Mouse (Mus musculus) urinary bladder, postnatal 36 days (tissue): ENCODE data around the gene Bach2.

Experiments
- DNase-seq, 2 experiments: peaks; one replicate each; pipeline ENCODE4 v3.0.0; 2022; ENCODE audit warnings: low spot score in 2 of 2, mixed read lengths in 1 of 2

The Bach2 gene

GRCm38 (mm10) chr4:32328561-32328960 lies 90.0 kb downstream of the Bach2 start:
- no peak for DNase-seq

- DNase-seq: no peak
These were observed 92.1 kb downstream of the Bach2 start for GRCm38 (mm10) chr4:32330584-32331314.

- DNase-seq: no peak
These were observed 93.4 kb downstream of the Bach2 start for GRCm38 (mm10) chr4:32332028-32332427.

GRCm38 (mm10) chr4:32334131-32334530 lies 95.5 kb downstream of the Bach2 start:
- DNase-seq: no peak

DNA sequence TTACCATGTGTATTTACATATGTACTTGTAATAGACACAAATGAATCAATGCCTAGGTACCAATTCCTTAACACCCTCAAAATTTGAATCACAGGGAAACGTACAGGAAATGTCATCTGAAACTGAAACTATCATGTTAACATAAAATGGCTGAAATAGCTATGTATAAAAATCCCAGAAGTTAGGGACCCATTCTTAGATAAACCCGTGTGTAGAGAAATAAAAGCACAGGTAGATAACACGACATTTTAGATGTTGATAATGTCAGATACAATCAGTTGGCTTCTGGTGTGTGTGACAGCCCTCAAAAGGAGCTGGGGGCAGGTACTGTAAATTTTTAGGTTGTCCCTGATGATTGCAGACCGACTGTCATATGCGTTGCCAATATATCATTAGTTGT lies 96.2 kb downstream of the Bach2 start:
- DNase-seq: no peak

DNA sequence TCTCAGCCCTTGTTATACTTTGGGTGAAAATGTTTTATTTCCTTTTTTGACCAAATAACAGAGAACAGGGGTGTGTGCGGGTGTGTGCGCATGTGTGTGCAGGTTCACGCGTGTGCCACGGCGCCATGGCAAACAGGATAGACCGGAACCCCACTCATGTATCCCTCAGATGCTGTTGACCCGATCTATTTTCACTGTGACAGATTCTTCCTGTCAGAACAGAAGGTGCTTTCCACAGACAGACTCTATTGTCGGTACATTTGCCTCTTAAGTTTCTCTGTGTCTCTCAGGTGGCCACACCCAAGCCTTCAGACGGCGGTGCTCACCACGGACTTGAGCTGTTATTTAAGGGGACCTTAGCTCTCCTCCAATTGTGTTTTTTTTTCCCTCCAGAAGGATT lies 97.1 kb downstream of the Bach2 start:
- DNase-seq: no peak

GRCm38 (mm10) chr4:32336642-32337041 lies 98.0 kb downstream of the Bach2 start:
- DNase-seq: no peak

GRCm38 (mm10) chr4:32337638-32338037 lies 99.0 kb downstream of the Bach2 start:
- DNase-seq: peak; percentile 41 to 57

GRCm38 (mm10) chr4:32338451-32338850 lies 99.8 kb downstream of the Bach2 start:
- no peak for DNase-seq

GRCm38 (mm10) chr4:32340844-32341243 lies 102.2 kb downstream of the Bach2 start:
- DNase-seq: no peak

GRCm38 (mm10) chr4:32342269-32342668 lies 103.7 kb downstream of the Bach2 start:
- no peak for DNase-seq

DNA sequence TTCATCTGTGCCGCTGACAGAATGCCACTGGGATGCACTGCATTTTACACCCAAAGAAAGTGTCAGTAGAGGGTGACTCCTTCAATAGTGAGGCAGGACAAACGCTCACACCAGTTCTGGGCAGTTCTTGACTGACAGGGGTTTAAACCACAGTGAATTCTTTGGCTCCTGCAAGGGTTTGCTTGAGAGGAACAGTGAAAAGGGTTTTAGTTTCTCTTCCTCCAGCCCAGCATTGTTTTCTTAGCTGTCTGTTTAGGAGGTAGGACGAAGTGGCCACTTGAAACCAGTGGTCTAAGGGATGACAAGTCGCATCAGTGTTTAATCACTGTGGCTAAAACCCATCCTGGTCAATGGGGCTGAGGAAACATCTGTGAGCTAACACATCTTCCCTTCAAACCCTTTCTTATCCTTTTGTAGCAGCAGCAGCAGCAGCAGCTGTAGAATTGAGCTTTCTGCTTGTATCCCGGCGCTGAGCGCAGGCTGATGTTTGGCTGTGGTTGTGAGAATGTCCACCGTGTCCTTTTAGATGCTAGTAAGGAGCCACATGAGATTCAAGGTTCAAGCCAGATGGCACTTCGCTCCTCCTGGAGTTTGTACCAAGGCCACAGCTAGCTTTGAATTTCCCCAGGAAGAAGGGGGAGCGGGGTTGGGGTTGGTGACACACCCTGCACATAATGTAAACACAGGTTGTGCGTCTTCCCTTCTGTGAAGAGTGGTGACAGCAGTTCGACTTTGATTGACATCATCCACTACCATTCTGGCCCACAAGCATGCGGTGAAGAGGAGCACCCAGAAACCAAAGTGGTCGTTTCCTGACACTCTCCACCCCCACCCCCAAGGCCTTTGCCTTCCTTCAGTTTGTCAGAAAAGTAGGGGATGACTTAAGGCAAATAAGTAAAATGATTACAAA lies 104.9 kb downstream of the Bach2 start:
- no peak for DNase-seq

- DNase-seq: no peak
These were observed 105.7 kb downstream of the Bach2 start for GRCm38 (mm10) chr4:32344276-32344675.

GRCm38 (mm10) chr4:32347202-32347601 lies 108.6 kb downstream of the Bach2 start:
- no peak for DNase-seq

DNA sequence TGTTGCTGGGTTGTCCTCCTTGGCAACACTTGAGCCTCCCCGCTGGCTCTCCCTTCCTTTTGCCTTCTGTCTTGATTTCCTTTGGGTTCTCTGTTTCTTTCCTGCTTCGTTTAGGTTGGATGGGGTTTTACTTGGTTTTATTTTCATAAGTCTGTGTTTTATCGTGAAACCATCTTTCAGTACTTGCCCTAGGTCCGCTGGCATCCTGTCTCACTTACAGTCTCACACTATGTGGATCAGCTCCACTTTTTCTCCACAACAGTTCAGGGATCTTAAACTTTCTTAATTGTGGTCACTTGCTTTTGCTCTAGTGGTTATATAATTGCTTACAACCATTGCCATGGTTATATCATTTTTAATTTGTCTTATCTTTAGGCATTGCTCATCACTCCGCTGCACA lies 109.1 kb downstream of the Bach2 start:
- DNase-seq: no peak

DNA sequence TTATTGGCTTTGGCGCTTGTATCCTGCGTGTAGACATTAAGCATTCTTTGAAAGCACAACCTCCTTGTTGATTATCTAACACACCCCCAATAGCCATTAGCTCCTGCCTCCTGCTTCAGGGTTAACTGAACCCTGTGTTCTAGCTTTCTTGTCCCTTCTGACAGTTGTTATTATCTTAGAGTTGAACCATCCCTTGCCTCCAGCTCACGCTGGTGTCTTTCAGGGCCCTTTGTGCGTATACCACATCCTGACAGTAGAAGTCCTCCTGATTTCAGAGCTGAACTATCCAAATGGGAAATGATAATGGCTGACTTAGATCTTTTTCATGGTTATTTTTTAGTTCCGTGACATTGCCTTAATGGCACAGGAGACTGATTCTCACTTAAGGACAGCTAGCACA lies 110.8 kb downstream of the Bach2 start:
- DNase-seq: no peak

GRCm38 (mm10) chr4:32351236-32351635 lies 112.6 kb downstream of the Bach2 start:
- DNase-seq: no peak

DNA sequence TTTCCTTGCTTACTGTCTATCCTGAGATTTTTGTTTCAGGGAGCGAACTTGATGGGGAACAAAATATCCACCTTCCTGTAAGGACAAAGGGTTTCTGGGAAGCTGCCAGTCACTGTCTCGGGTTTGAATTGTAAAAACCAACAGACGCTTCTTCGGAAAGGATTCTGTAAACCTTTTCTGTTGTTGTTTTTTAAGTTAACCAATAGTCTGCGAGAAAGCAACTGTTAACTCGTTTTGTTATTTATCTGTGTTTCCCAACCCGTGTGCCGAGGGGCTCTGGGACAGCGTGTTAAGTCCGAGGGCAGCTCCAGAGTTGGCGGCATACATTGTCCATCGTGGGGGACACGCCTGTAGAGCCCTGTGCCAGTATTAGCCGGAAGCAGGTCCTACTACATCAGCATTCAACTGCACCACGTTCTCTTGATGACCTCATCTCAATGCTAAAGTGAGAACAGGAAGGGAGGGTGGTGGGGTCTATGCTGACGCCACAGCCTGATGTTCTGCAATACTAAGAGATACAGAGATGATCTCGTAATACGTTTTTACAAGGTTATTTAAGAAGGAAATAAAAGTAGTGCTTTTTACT lies 113.2 kb downstream of the Bach2 start:
- DNase-seq: no peak

DNA sequence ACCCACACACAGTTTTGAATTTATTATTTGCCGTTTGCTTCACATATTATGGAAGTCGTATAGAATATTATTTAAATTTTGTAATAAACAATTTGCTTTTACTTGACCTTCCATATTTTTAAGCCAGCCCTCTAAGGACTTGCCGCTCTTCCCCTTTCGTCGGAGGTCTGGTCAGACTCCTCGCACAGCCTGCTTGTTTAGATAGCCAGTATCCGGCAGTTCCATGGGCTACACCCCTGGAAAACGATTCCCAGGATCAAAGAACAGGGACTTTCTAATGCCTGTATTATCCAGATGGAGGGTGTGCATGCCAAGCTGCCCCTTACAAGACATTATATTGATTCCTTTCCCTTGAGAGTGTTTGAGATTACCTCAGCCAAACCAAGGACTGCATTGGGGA lies 113.8 kb downstream of the Bach2 start:
- no peak for DNase-seq

- DNase-seq: no peak
These were observed 114.2 kb downstream of the Bach2 start for GRCm38 (mm10) chr4:32352842-32353241.

DNA sequence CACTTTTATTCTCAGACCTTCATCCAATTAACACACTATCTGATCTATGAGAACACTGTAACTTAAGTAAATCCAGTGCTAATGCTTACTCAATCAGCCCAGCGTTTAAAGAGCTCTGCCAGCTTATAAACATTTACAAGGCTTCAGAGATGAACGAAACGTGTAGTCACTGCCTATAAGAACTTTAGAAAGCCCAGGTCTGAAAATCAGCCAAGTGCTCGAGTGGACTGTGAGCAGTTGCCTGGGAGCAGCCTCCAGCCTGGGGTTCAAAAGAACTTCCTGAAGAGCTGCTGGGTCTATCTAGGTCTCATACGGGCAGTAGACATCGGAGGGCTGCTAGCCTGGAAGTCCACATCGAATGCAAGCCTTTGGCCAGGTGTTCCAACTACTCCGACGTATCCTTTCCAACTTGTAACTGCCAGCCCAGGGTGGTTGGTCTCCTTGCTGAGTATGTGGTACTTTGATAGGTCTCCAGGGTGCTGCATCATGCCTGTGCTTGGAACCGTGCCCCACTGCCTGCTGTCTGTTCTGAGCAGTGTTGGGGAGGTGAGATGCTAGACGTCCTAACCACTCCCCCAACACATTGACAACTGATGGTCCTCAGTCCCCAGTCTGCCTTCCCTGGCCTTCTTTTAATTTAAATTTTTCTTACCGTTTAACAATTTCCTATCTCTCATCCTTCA lies 117.5 kb downstream of the Bach2 start:
- DNase-seq: no peak

GRCm38 (mm10) chr4:32357996-32358600 lies 119.5 kb downstream of the Bach2 start:
- DNase-seq: no peak
